In genomic region chr14:32439744-32440143, GRCm38 (mm10) we compare ENCODE assay signal across 12 mouse cellular contexts. TPM values are rescaled to one million over a fixed set of nuclear protein-coding genes. Genes with fewer than 3 reads are reported as not detected.
A peak's percentile ranks its signal among the peaks of the same experiment; 100 is the strongest.
DNase-seq lines count a peak whose midpoint lies in the region; ATAC-seq and TF ChIP-seq lines count a peak whose summit lies in the region.
"Had no signal": no experiment of that assay in that cellular context is flagged by ENCODE, and none has a peak within 500 bp of the region (broad histone marks: within the 10 kb centered on the region; RNA-seq: fewer than 3 reads in every experiment).

No protein-coding gene starts in this region.

- no peaks in the 10 kb centered on the region for H3K36me3 ChIP-seq in embryonic facial prominence, embryonic 12.5 days
- H3K36me3 ChIP-seq in hindbrain, embryonic 14.5 days (replicated peaks; ENCODE audit: control insufficient read depth, insufficient read depth): no peaks in the 10 kb centered on the region
- no peaks in the 10 kb centered on the region for H3K36me3 ChIP-seq in midbrain, postnatal 0 days (ENCODE audit: insufficient read depth, low read length)

- DNase-seq in layer of hippocampus, adult 18-20 months (ENCODE audit: low spot score in 2 of 2): peak; percentile 14 to 25
- DNase-seq in layer of hippocampus, postnatal 36 days: no peak
- no peak for DNase-seq in hindbrain, embryonic 14.5 days (ENCODE audit: low spot score)
- peak; percentile 30 for DNase-seq in midbrain, postnatal 0 days (ENCODE audit: low spot score)
- no peak for DNase-seq in left cerebral cortex, adult 8-10 months (ENCODE audit: low spot score in 2 of 2)
- DNase-seq in left cerebral cortex, postnatal 14 days (ENCODE audit: low spot score in 2 of 2): no peak
- no peak for DNase-seq in kidney, postnatal 14 days
- DNase-seq: kidney, adult 8-10 months; lung, adult 2 months had no signal

- H3K9me3 ChIP-seq in embryonic facial prominence, embryonic 12.5 days: no peaks in the 10 kb centered on the region
- no peaks in the 10 kb centered on the region for H3K9me3 ChIP-seq in hindbrain, embryonic 14.5 days (ENCODE audit: control insufficient read depth, low read length)
- no peaks in the 10 kb centered on the region for H3K9me3 ChIP-seq in midbrain, postnatal 0 days (ENCODE audit: low read length)

- H3K4me3 ChIP-seq in embryonic facial prominence, embryonic 12.5 days: no peak overlapping the region
- no peak overlapping the region for H3K4me3 ChIP-seq in hindbrain, embryonic 14.5 days (replicated peaks; ENCODE audit: low read length)
- H3K4me3 ChIP-seq in midbrain, postnatal 0 days (ENCODE audit: low read depth, low read length): no peak overlapping the region

- H3K4me1 ChIP-seq in embryonic facial prominence, embryonic 12.5 days: no peaks in the 10 kb centered on the region
- H3K4me1 ChIP-seq in hindbrain, embryonic 14.5 days (replicated peaks; ENCODE audit: control insufficient read depth, insufficient read depth, low read length): peaks cover 7% of the 10 kb centered on the region; the same call in 1 of the 2 replicates
- H3K4me1 ChIP-seq in midbrain, postnatal 0 days (ENCODE audit: insufficient read depth, low read length): 0 out of 2 replicates have a peak, but pooled peaks cover 3% of the 10 kb centered on the region

- intact Hi-C loops in left cerebral cortex, postnatal 14 days (cut with DNase I): no loop called here

- H3K27ac ChIP-seq in embryonic facial prominence, embryonic 12.5 days: no peak overlapping the region
- no peak overlapping the region for H3K27ac ChIP-seq in hindbrain, embryonic 14.5 days
- H3K27ac ChIP-seq in midbrain, postnatal 0 days (ENCODE audit: low read depth, low read length): no peak overlapping the region

- no peak for TF ChIP-seq CTCF in midbrain, postnatal 0 days (IDR thresholded peaks at IDR 0.05)

- peaks cover 3% of the 10 kb centered on the region; the same call in 1 of the 2 replicates for H3K27me3 ChIP-seq in embryonic facial prominence, embryonic 12.5 days
- no peaks in the 10 kb centered on the region for H3K27me3 ChIP-seq in hindbrain, embryonic 14.5 days (ENCODE audit: control insufficient read depth, insufficient read depth, low read length)
- H3K27me3 ChIP-seq in midbrain, postnatal 0 days (ENCODE audit: insufficient read depth, low read length): no peaks in the 10 kb centered on the region

- WGBS in embryonic facial prominence, embryonic 12.5 days: 36% methylated on average over 3 of the region's 3 CpGs
- WGBS in hindbrain, embryonic 14.5 days: 21% methylated on average over 3 of the region's 3 CpGs
- 42% methylated on average over 3 of the region's 3 CpGs for WGBS in midbrain, postnatal 0 days

- no peak overlapping the region for H3K9ac ChIP-seq in embryonic facial prominence, embryonic 12.5 days
- no peak overlapping the region for H3K9ac ChIP-seq in hindbrain, embryonic 14.5 days
- H3K9ac ChIP-seq in midbrain, postnatal 0 days (replicated peaks; ENCODE audit: low read length, poor library complexity, severe bottlenecking): no peak overlapping the region

- H3K4me2 ChIP-seq in embryonic facial prominence, embryonic 12.5 days (replicated peaks): no peak overlapping the region
- H3K4me2 ChIP-seq in hindbrain, embryonic 14.5 days (replicated peaks): no peak overlapping the region
- no peak overlapping the region for H3K4me2 ChIP-seq in midbrain, postnatal 0 days (ENCODE audit: low read depth, low read length, poor library complexity, severe bottlenecking)

- ATAC-seq in embryonic facial prominence, embryonic 12.5 days (ENCODE audit: insufficient number of reproducible peaks, insufficient read depth, low FRiP score, low TSS enrichment): 0 out of 2 replicates have a peak, but pooled peaks have one; percentile 28
- peak; percentile 59; the same call in 1 of the 2 replicates for ATAC-seq in hindbrain, embryonic 14.5 days (ENCODE audit: low FRiP score)
- no peak for ATAC-seq in midbrain, postnatal 0 days (ENCODE audit: low FRiP score)

RNA-seq across cellular contexts. Expression of gene Slc18a3, which starts 24.9 kb away (rescaled TPM):
- not detected for total RNA-seq in layer of hippocampus, adult 18-20 months (2021)
- not detected for total RNA-seq in layer of hippocampus, postnatal 36 days (2021)
- polyA plus RNA-seq in embryonic facial prominence, embryonic 12.5 days (2016; fragmentation: Nextera tagmentation; extraction: Ambion mirVana): 0.09 and 0.46 TPM in 2 replicates
- polyA plus RNA-seq in hindbrain, embryonic 14.5 days (2014; fragmentation: Nextera tagmentation; extraction: Ambion mirVana): 22.7 and 26.9 TPM in 2 replicates
- total RNA-seq in midbrain, postnatal 0 days (2014; rRNA removed): 4.1 and 7.5 TPM in 2 replicates
- polyA plus RNA-seq in midbrain, postnatal 0 days (2015; fragmentation: Nextera tagmentation; extraction: Ambion mirVana): 3.9 and 5.5 TPM in 2 replicates
- 1 to 10 TPM; 2.7 to 3.9 (median 3.1) TPM for total RNA-seq in left cerebral cortex, adult 8-10 months (2022)
- 1 to 10 TPM; 2.1 to 2.5 TPM for total RNA-seq in left cerebral cortex, postnatal 14 days (2021)
- total RNA-seq: common myeloid progenitor, adult 5-6 weeks had no signal

RNA-seq across cellular contexts. Expression of gene Chat, which starts 26.0 kb away (rescaled TPM):
- total RNA-seq in layer of hippocampus, adult 18-20 months (2021): not detected
- total RNA-seq in layer of hippocampus, postnatal 36 days (2021): not detected
- not detected in 2 replicates for polyA plus RNA-seq in embryonic facial prominence, embryonic 12.5 days (2016; fragmentation: Nextera tagmentation; extraction: Ambion mirVana)
- polyA plus RNA-seq in hindbrain, embryonic 14.5 days (2014; fragmentation: Nextera tagmentation; extraction: Ambion mirVana): 2.4 and 3.4 TPM in 2 replicates
- total RNA-seq in midbrain, postnatal 0 days (2014; rRNA removed): 0.42 and 0.93 TPM in 2 replicates
- 0.22 and 0.36 TPM in 2 replicates for polyA plus RNA-seq in midbrain, postnatal 0 days (2015; fragmentation: Nextera tagmentation; extraction: Ambion mirVana)
- total RNA-seq in left cerebral cortex, adult 8-10 months (2022): 1 to 10 TPM; 4.3 to 4.7 (median 4.4) TPM
- total RNA-seq in left cerebral cortex, postnatal 14 days (2021): 1 to 10 TPM; 1.1 to 1.2 TPM
- total RNA-seq: common myeloid progenitor, adult 5-6 weeks had no signal
- polyA plus RNA-seq: lung, adult 2 months had no signal

RNA-seq across cellular contexts. Expression of gene 1700024G13Rik, which starts 51.6 kb away (rescaled TPM):
- total RNA-seq in layer of hippocampus, adult 18-20 months (2021): under 1 TPM in 1 of 2 experiments, not detected in 1; 0.52 TPM
- not detected for total RNA-seq in layer of hippocampus, postnatal 36 days (2021)
- not detected in 2 replicates for polyA plus RNA-seq in embryonic facial prominence, embryonic 12.5 days (2016; fragmentation: Nextera tagmentation; extraction: Ambion mirVana)
- polyA plus RNA-seq in hindbrain, embryonic 14.5 days (2014; fragmentation: Nextera tagmentation; extraction: Ambion mirVana): 0.85 and 0.87 TPM in 2 replicates
- total RNA-seq in midbrain, postnatal 0 days (2014; rRNA removed): 1.8 TPM in 1 of 2 replicates, not detected in the other
- 0.67 and 0.68 TPM in 2 replicates for polyA plus RNA-seq in midbrain, postnatal 0 days (2015; fragmentation: Nextera tagmentation; extraction: Ambion mirVana)
- under 1 TPM in 1 of 4 experiments, not detected in 3; 0.89 TPM for total RNA-seq in left cerebral cortex, adult 8-10 months (2022)
- not detected for total RNA-seq in left cerebral cortex, postnatal 14 days (2021)
- total RNA-seq: common myeloid progenitor, adult 5-6 weeks; left cerebral cortex, postnatal 25 days had no signal

Comparison
In these comparisons a context has a peak if more than half of its experiments do, and no peak if none do; other contexts are left out.
1. DNase-seq: peak in layer of hippocampus, adult 18-20 months (2 of 2) and midbrain, postnatal 0 days (single experiment); none in layer of hippocampus, postnatal 36 days (0 of 2), hindbrain, embryonic 14.5 days (single experiment), left cerebral cortex, adult 8-10 months (0 of 2), left cerebral cortex, postnatal 14 days (0 of 2) and kidney, postnatal 14 days (single experiment).